Mouse (Mus musculus) heart, embryonic 10.5 days (tissue): ENCODE results near the gene Pcnx. TPM values are rescaled to one million over a fixed set of nuclear protein-coding genes. Genes with fewer than 3 reads are reported as not detected.

ENCODE experiments used
- DNase-seq: peaks from one replicate; pipeline ENCODE4 v3.0.0-alpha.2; 2017; ENCODE audit warnings: low spot score
- H3K27ac ChIP-seq: fragments of 300-500 bp; sonication (generic); 2 replicates; pipeline ENCODE4 v1.5.1; 2016; ENCODE audit warnings: mild to moderate bottlenecking
- H3K27me3 ChIP-seq: fragments of 300-500 bp; sonication (generic); 2 replicates; pipeline ENCODE4 v1.6.1; 2016; ENCODE audit warnings: mild to moderate bottlenecking; ENCODE audit not compliant: poor library complexity, insufficient read depth, severe bottlenecking
- H3K36me3 ChIP-seq: fragments of 300-500 bp; sonication (generic); 2 replicates; pipeline ENCODE4 v1.6.1; 2016; ENCODE audit warnings: mild to moderate bottlenecking, moderate library complexity
- H3K4me1 ChIP-seq: fragments of 300-500 bp; sonication (generic); 2 replicates; pipeline ENCODE4 v1.6.1; 2016; ENCODE audit warnings: mild to moderate bottlenecking
- H3K4me3 ChIP-seq: fragments of 300-500 bp; sonication (generic); 2 replicates; pipeline ENCODE4 v1.5.1; 2016; ENCODE audit warnings: mild to moderate bottlenecking, moderate library complexity
- H3K9me3 ChIP-seq: fragments of 300-500 bp; sonication (generic); 2 replicates; pipeline ENCODE4 v1.6.1; 2016; ENCODE audit warnings: mild to moderate bottlenecking, moderate library complexity
- WGBS: fragments of 180-500 bp; shearing (Covaris S2); methylation state at CpG from one replicate; pipeline ENCODE4 v1.1.7; 2016; 5-methylcytosine and 5-hydroxymethylcytosine counted together
- polyA plus RNA-seq: library from polyadenylated mRNA; unstranded; fragments of >200 nt; fragmentation: Nextera tagmentation; extraction: Ambion mirVana; gene quantifications from 2 replicates; pipeline ENCODE4 v1.2.1, GENCODE M21; 2016

The Pcnx gene
- polyA plus RNA-seq, 1 experiment from 2014 or later: 13.1 TPM

DNA sequence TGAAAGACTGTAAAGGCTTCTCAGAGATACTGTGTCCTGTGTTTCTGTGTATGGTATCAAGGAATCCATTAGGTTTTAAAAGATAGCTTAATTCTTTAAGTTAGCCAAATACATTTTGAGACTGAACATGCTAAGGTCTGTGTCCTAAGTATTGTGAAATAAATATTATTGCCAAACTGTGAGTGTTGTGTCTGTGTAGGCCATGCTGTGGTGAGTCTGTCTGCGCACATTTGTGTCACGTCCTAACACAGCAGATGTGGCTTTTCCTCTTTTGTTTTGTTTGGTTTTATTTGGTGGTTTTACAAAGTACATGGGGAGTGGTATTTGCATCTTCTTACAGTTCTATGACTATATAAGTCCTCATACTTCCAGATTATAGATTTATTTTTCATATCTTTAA, 60.8 kb downstream of the Pcnx start:
- DNase-seq: no peak
- H3K27me3 ChIP-seq: no peaks in the 10 kb centered on the region
- 94% methylated on average over 2 of the region's 2 CpGs for WGBS
- H3K4me3 ChIP-seq: no peak overlapping the region
- H3K36me3 ChIP-seq: peaks cover 28% of the 10 kb centered on the region
- peaks cover 14% of the 10 kb centered on the region; the same call in 1 of the 2 replicates for H3K4me1 ChIP-seq
- no peaks in the 10 kb centered on the region for H3K9me3 ChIP-seq
- H3K27ac ChIP-seq: no peak overlapping the region

- H3K4me1 ChIP-seq: peaks cover 14% of the 10 kb centered on the region; the same call in 1 of the 2 replicates
- no peak overlapping the region for H3K4me3 ChIP-seq
- no peaks in the 10 kb centered on the region for H3K27me3 ChIP-seq
- H3K9me3 ChIP-seq: no peaks in the 10 kb centered on the region
- 61% methylated on average over 4 of the region's 4 CpGs for WGBS
- peaks cover 28% of the 10 kb centered on the region for H3K36me3 ChIP-seq
- no peak for DNase-seq
- H3K27ac ChIP-seq: no peak overlapping the region
These were observed 62.0 kb downstream of the Pcnx start for GRCm38 (mm10) chr12:81921785-81922184.

- Histone ChIP-seq H3K4me1 (peaks cover 19% of the 10 kb centered on the region; the same call in 1 of the 2 replicates), H3K4me3 (no peak overlapping the region), H3K9me3 (no peaks in the 10 kb centered on the region), H3K27me3 (no peaks in the 10 kb centered on the region), H3K27ac (no peak overlapping the region), H3K36me3 (peaks cover 23% of the 10 kb centered on the region)
- 23% methylated on average over 3 of the region's 3 CpGs for WGBS
- DNase-seq: no peak
These were observed 63.0 kb downstream of the Pcnx start for GRCm38 (mm10) chr12:81922838-81923237.

DNA sequence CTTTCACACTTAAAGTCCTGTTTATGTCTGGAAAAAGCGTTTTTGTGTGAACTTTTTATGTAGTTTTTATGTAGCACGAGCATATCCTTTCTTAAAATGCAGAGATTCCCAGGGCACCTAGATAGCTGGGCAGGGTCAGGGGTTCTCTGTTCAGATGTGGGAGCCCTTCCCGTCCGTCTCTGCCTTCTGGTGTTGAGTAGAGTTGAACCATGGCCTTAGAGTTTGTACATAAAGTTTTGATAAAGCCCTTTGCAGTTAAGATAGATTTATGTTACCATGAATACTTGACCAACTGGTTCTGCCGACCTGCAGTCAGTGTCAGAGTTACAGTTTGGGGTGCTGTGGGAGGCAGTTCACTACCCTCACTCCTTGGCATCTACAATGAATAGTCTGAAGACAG, 67.3 kb downstream of the Pcnx start:
- Histone ChIP-seq H3K27ac (no peak overlapping the region), H3K9me3 (no peaks in the 10 kb centered on the region), H3K4me3 (no peak overlapping the region), H3K4me1 (peaks cover 16% of the 10 kb centered on the region; the same call in 1 of the 2 replicates), H3K27me3 (no peaks in the 10 kb centered on the region), H3K36me3 (0 out of 2 replicates have a peak, but pooled peaks cover 2% of the 10 kb centered on the region)
- WGBS: 88% methylated on average over 5 of the region's 5 CpGs
- DNase-seq: no peak

- 80% methylated on average over 19 of the region's 19 CpGs for WGBS
- Histone ChIP-seq H3K36me3 (0 out of 2 replicates have a peak, but pooled peaks cover 2% of the 10 kb centered on the region), H3K4me1 (peaks cover 13% of the 10 kb centered on the region; the same call in 1 of the 2 replicates), H3K4me3 (no peak overlapping the region), H3K27me3 (no peaks in the 10 kb centered on the region), H3K27ac (peak overlapping the region; percentile 16; the same call in 1 of the 2 replicates), H3K9me3 (no peaks in the 10 kb centered on the region)
- DNase-seq: no peak
These were observed 68.0 kb downstream of the Pcnx start for GRCm38 (mm10) chr12:81927643-81928381.

- no peak for DNase-seq
- Histone ChIP-seq H3K4me3 (no peak overlapping the region), H3K36me3 (peaks cover 5% of the 10 kb centered on the region), H3K4me1 (peaks cover 12% of the 10 kb centered on the region; the same call in 1 of the 2 replicates), H3K27ac (no peak overlapping the region), H3K27me3 (no peaks in the 10 kb centered on the region), H3K9me3 (no peaks in the 10 kb centered on the region)
- 78% methylated on average over 6 of the region's 6 CpGs for WGBS
These were observed 68.6 kb downstream of the Pcnx start for GRCm38 (mm10) chr12:81928382-81928770.

DNA sequence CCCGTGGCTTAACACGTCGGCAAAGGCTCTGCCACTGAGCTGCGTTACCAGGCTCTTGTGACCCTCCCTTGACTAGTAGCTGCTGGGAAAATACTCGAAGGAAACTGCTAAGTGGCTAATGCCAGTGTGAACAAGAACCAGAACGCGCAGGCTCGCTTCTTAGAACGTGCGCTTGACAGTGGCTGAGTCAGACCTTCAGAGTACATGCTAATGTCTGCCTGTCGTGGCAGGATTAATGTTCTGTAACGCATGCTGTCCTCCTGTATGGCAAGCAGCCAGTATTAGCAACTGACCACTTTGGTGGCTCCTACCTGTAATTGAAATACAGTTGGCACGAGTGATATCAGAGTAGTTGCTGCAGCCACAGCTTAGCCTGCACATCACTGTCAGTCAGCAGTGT, 72.2 kb downstream of the Pcnx start:
- Histone ChIP-seq H3K9me3 (no peaks in the 10 kb centered on the region), H3K4me1 (peaks cover 25% of the 10 kb centered on the region; the same call in 1 of the 2 replicates), H3K27ac (no peak overlapping the region), H3K36me3 (peaks cover 14% of the 10 kb centered on the region), H3K27me3 (no peaks in the 10 kb centered on the region), H3K4me3 (no peak overlapping the region)
- 69% methylated on average over 13 of the region's 13 CpGs for WGBS
- no peak for DNase-seq

DNA sequence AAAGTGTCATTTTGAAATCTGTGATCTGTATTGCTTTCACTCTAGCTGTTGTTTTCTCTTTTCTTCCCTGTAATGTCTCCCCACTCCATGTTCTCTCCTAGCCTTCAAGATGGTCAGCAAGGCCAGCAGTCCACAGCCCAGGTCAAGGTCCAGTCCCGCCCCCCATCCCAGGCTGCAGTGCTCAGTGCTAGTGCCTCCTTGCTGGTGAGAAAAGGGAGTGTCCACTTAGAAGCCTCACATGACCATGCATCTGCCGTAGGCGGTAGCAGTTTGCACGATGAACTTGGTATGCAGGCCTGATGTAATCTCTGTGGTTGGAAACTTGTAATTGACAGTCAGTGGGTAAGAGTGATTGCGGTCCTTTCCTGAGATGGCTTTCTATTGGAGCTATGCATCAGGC, 73.6 kb downstream of the Pcnx start:
- Histone ChIP-seq H3K9me3 (no peaks in the 10 kb centered on the region), H3K27me3 (no peaks in the 10 kb centered on the region), H3K4me3 (no peak overlapping the region), H3K36me3 (peaks cover 18% of the 10 kb centered on the region), H3K4me1 (peaks cover 20% of the 10 kb centered on the region; the same call in 1 of the 2 replicates), H3K27ac (no peak overlapping the region)
- DNase-seq: no peak
- 73% methylated on average over 5 of the region's 5 CpGs for WGBS

- Histone ChIP-seq H3K27ac (no peak overlapping the region), H3K27me3 (no peaks in the 10 kb centered on the region), H3K4me1 (peaks cover 20% of the 10 kb centered on the region; the same call in 1 of the 2 replicates), H3K9me3 (no peaks in the 10 kb centered on the region), H3K4me3 (no peak overlapping the region), H3K36me3 (peaks cover 18% of the 10 kb centered on the region)
- WGBS: 88% methylated on average over 5 of the region's 5 CpGs
- DNase-seq: no peak
These were observed 74.7 kb downstream of the Pcnx start for GRCm38 (mm10) chr12:81934510-81934909.

DNA sequence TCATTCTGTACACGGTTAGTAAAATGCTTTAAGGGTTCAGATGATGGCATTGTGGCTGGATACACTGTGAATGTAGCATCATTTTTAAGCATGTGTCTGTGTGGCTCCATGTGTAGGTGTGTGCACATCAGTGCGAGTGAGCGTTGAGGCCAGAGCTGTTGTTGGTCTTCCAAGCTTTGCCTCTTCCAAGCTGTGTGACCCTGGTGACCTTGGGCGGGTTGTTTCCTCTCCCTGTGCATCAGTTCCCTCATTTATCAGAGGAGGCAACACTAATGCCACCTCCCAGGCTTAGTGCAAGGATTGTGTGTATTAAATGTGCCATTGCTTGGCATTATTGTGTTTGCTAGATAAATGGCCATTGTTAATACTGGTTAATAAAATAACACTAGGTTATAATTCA, 76.2 kb downstream of the Pcnx start:
- Histone ChIP-seq H3K9me3 (no peaks in the 10 kb centered on the region), H3K27me3 (no peaks in the 10 kb centered on the region), H3K27ac (peak overlapping the region; percentile 23; the same call in 1 of the 2 replicates), H3K4me1 (peaks cover 20% of the 10 kb centered on the region; the same call in 1 of the 2 replicates), H3K36me3 (peaks cover 27% of the 10 kb centered on the region), H3K4me3 (no peak overlapping the region)
- no peak for DNase-seq
- WGBS: 66% methylated on average over 4 of the region's 4 CpGs

DNA sequence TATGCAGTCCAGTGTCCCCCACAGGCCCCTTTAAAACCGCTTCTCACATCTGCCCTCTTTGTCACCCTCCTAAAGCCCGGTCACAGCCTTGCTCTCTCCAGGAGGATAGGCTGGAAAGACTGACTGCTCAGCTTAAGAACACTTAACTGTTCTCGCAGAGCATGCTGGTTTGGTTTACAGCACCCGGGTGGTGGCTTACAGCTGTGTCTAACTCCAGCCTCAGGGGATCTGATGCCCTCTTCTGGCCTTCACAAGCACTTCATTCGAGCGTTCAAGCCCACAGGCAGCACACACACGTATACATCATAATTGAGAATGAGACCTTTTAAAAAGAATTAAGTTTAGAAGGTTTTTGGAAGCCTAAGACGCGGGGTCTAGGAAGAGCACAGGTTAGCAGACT, 81.4 kb downstream of the Pcnx start:
- WGBS: 81% methylated on average over 9 of the region's 9 CpGs
- Histone ChIP-seq H3K4me1 (peaks cover 12% of the 10 kb centered on the region), H3K4me3 (no peak overlapping the region), H3K27ac (no peak overlapping the region), H3K36me3 (peaks cover 17% of the 10 kb centered on the region), H3K9me3 (no peaks in the 10 kb centered on the region), H3K27me3 (no peaks in the 10 kb centered on the region)
- DNase-seq: no peak

DNA sequence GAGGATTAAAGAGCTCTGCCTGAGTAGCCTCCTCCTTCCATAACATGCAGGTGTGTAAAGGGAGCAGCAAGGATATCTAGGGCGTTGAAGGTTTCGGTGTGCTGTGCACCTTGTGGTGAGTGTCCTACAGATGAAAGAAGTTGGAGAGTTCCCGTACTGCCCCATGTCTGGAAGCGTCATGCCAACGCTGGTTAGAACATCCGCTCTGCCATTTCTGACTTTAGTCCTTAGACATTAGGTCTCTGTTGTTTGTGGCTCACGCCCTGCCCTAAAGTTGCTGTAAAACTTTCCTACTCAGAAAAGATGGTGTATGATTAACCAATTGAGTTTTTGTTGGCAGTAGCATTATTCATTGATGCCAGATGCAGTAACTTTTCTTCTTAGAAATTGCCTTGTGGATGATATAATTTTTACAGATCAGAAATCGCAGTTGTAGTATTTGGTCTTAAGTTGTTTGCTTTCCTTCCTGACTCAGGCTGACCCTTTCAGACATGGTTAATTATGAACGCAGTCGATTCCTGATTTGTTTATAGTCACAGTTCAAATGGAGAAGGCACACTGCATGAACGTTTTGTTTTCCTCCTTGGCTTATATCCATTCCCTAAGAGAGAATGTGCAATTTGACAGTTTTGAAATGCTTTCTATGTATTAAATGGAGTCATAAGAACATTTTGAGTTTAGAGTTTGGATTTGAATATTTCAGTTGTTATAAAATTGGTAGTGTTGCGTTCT, 83.7 kb downstream of the Pcnx start:
- no peak for DNase-seq
- H3K9me3 ChIP-seq: no peaks in the 10 kb centered on the region
- H3K4me3 ChIP-seq: no peak overlapping the region
- H3K27ac ChIP-seq: no peak overlapping the region
- 84% methylated on average over 12 of the region's 12 CpGs for WGBS
- no peaks in the 10 kb centered on the region for H3K27me3 ChIP-seq
- peaks cover 8% of the 10 kb centered on the region for H3K4me1 ChIP-seq
- H3K36me3 ChIP-seq: peaks cover 15% of the 10 kb centered on the region

- 93% methylated on average over 6 of the region's 6 CpGs for WGBS
These were observed 89.2 kb downstream of the Pcnx start for GRCm38 (mm10) chr12:81949026-81949425.

More at GRCm38 (mm10) chr12:81949026-81949425, 89.2 kb downstream of the Pcnx start:
- no peaks in the 10 kb centered on the region for H3K27me3 ChIP-seq
- H3K36me3 ChIP-seq: peaks cover 43% of the 10 kb centered on the region
- no peak overlapping the region for H3K27ac ChIP-seq
- H3K4me3 ChIP-seq: no peak overlapping the region
- H3K9me3 ChIP-seq: no peaks in the 10 kb centered on the region
- DNase-seq: no peak
- H3K4me1 ChIP-seq: peaks cover 4% of the 10 kb centered on the region
